Mouse (Mus musculus) liver, adult 2 months (tissue): ENCODE measurements around the gene Ppm1h.

Source experiments
- CTCF ChIP-seq: fragments of 200-500 bp; IDR thresholded peaks from 2 replicates; pipeline ENCODE4 v1.5.1; 2011; ENCODE audit warnings: low read depth, low read length, control low read depth
- POLR2A ChIP-seq: fragments of 200-500 bp; IDR thresholded peaks from 2 replicates; pipeline ENCODE4 v1.6.1; 2011; ENCODE audit warnings: low read length, control low read depth; ENCODE audit not compliant: insufficient read depth; ENCODE audit errors: extremely low read depth

- TF ChIP-seq CTCF (no peak), POLR2A (no peak)
Measured at GRCm38 (mm10) chr10:122712307-122712706, 33.7 kb downstream of the Ppm1h start.
